Mouse (Mus musculus) cerebellum, postnatal 25 days (tissue): ENCODE data around the gene Enkur.

Experiments
- DNase-seq, 2 experiments: peaks; one replicate each; pipeline ENCODE4 v3.0.0; 2021; ENCODE audit warnings: mixed read lengths in 2 of 2

The Enkur gene

DNA sequence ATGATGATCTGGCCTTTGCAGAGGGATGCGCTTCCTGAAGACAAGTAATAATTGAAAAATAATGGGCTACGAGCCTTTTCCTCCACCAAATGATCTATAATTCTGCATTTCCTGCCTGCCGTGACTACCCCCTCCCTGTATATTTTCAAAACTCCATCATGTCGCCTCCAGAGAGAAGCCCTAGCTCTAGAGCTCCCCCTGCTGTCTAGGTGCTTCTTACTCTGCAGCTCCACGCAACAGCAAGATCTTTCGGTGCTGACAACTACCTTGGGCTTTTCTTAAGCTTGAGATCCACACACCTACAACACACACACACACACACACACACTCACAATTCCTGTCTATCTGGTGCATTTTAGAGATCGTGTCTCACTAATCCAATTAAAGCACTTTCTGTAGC is 17.6 kb downstream of the Enkur start:
- DNase-seq, result peak; percentile 34 to 75

DNA sequence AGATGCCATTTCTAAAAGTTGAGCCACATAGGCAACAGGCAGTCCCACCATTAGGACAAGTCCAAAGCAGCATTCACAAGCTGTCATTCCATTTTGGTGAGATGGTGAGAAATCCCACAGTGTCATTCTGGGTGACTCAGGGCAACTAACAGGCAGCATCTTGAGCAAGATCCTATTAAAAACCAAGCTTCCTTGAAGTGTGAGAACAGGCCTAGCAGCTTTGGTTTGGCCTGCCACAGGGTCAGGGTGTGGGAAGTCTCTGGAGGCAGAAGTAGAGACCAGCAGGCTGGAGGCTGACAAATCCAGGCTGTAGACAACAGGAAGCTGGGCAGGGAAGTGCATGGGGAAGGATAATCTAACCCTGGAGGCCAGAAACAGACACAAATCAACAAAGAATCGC is 22.4 kb downstream of the Enkur start:
- DNase-seq, result no peak

DNA sequence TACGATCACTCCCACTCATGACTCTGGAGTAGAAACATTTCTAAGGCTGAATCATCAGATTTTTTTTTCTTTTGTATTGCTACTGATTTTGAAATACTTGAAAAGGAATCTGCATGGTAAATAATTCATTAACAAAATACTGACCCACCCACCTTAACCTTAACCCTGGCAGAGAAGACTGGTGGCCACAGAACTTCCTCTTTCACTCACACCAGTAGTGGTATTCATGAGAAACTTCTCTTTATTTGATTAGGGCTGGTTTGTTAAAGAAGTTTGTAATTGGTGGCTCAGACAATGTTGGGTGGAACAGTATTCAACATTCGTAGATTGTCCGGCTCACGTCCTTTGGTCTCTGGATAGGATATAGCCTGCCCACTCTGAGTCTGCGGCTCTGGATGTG is 26.0 kb downstream of the Enkur start:
- no peak for DNase-seq

DNA sequence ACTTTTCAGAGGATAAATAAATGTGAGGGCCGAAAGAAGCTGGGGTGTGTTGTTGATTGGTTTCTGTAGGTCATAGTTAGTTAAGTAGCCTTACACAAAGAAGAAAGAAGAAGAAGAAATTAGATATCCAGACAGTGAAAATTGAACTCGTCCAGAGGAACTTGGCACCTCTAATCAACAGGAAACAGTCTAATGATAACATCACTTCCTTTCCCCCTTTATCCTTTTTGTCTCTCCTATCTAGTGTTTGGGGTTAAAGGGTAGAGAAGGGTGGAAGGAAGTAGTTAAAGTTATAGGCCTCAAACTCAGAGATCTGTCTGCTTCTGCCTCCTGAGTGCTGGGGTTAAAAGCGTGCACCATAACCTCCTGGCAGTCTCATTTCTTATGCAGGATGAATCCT is 32.4 kb downstream of the Enkur start:
- DNase-seq, result no peak

DNA sequence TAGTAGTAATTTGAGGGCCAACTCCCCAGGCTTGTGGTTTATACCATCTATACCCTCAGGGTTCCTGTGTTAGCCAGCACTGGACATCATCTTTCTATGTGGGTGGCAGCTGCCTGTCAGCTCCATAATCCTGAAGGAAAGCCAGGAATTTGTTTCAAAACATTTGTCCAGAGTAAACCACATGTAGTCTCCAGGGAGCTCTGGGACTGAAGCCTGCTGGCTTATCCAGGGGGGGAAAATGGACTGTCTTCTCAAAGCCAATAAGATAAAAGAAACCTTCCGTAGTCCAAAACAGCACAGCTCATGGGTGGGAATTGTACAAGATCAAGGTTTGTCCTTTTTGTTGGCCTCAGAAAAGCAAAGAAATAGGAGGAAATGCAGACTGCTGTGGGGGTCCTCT is 37.2 kb downstream of the Enkur start:
- no peak for DNase-seq

DNA sequence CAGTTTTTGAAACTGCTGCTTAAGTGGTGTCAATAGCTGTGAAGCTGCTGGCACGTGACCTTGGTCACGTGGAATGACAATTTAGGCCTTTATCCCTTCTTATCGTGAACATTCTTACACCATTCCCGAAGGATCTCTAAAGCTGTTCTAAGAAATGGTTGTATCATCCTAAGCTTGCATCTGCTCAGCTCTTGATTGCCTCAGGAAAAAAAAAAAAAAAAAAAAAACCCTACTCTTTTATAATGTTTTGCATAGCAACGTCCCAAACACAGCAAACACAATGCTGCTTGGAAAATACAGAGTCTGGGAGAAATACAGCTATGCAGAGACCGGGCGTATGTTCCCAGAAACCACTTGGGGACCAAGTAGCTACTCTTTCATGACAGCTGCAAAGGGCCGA is 40.9 kb downstream of the Enkur start:
- DNase-seq, result no peak

DNA sequence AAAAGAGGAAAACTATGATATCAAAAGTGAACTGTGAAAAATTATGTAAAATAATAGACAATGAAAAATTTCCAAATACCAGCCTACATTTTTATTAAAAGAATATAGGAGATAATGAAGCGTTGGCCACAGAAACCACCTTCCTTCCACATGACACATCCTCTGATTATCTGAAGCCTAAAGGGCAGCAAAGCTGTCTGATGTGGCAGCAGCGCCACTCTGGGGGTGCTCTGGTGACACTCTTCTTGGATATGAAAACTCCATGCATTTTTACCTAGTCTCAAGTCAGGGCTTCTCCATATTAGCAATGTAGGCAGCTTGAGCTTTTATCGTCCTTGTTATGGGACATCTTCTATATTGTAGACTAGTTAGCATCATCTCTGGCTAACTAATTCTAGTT is 51.7 kb downstream of the Enkur start:
- peak in 1 of 2 experiments; percentile 27 for DNase-seq

DNA sequence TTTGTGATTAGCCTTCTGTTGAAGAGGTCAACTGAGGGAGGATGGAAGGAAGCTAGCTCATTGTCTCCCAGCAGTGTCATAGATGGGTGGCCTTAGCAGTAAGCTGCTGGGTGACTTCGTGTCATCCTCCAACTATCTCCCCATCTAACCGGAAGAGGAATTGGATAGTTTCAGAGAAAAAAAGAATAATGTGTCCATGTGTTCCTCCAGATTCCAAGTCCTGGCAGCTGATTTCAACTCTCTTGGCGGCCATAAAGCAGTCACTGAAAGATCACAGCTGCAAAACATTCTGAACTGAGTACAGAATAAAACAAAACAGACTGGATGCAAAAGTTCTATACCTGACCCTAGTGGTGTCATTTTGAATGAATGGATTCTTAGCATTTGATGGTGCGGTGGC is 58.0 kb downstream of the Enkur start:
- DNase-seq, result no peak

DNA sequence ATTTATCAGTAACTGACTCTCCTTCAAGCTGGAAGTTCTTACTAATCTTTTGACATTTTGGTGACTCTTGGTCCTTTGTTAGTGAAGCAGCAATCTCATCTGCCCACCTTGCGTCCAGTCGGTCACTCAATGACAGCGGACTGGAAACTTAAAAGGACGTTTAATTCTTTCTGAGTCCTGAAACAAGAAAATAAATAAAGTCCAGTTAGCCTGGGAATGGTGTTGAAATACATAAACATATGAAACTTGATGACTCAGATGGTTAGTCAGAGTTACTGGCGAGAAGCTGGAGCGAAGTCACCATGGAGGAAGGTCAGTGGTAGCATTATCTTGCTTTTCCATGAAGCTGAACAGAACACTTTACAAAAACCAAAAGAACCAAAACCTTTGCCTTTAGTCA is 58.7 kb downstream of the Enkur start:
- DNase-seq, result no peak

DNA sequence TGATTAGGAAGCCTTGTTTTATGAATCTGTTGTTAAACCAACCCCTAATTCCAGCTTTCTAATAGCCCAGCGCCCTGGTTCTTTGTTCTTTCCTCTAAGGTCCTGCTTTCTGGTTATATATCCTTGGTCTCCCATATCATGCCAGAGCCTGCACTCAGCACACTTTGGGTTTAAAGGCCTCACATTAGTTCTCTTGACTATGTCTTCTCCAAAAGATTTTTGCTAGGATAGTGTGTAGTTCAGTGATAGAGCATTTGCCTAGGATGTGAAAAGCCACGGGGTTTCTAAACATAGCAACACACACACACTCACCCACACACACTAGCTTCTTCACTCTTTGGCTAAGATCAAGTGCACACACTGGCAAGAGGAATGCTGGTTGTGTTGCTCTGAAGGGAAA is 62.5 kb downstream of the Enkur start:
- DNase-seq, result peak in 1 of 2 experiments; percentile 27

DNA sequence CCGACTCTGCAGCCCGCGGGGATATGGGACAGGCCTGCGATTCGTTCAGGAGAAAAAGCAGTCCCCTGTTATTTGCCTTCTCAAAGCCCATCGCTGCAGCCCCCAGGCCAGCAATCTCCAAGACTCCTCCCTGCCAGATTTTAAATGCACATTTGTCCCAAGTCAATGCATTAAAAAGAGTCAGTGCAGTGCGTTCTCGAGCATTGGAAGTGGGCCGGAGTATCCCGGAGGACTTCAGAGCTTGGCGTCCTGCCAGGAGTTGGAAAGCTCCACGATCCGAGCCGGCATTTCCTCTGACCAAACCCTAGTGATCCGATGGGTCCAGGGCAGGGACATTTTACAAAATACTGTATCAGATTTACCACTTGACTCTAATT is 63.0 kb downstream of the Enkur start:
- DNase-seq, result peak; percentile 82 to 85

DNA sequence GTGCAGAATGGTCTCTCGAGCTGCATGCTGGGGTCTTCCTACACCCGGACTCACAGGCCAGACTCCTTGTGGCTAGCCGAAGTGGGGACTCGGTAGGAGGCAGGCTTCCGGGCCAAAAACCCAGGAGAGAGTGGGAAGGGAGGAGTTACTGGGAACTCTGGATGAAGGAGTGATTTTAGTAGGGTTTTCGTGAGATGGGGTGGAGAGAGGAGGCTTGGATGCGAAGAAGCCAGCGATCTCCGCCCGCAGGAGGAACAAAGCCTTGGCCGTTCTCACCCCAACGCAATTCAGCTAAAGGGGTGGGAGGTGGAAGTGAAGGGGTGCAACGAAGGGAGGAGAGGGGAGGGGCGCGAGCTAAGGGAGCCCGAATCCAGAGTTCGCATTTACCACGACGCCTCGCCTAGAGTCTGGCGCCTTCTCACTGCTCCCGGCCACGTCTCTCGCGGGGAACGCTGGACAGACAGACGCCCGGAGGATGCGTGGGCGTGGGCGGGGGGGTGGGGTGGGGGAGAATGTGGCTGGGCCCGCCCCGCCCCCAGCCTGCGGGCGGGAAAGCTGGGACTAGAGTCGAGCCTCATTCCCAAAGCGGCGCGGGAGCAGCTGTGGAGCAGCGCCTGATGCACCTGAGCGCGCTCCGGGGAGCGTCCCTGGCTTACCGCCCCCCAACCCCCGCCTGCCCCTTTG is 63.5 kb downstream of the Enkur start:
- peak; percentile 69 to 71 for DNase-seq

DNA sequence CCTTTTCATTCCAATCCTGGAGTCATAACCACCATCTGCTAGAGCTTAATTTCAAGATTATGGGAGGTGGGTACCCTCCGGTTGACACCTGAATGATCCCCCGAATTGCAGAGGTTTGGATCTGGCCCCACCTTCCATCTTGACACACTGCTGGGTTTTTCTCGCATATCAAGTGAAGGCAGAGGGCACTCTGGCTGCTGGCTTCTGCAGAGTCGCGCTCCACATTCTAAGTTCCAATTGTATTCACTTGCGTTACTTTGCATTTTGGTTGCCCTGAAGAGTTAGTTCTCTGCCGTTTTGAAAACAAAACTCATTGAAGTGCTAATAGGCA is 64.0 kb downstream of the Enkur start:
- no peak for DNase-seq
